13 mouse cellular contexts compared by ENCODE assay signal in the genomic region with DNA sequence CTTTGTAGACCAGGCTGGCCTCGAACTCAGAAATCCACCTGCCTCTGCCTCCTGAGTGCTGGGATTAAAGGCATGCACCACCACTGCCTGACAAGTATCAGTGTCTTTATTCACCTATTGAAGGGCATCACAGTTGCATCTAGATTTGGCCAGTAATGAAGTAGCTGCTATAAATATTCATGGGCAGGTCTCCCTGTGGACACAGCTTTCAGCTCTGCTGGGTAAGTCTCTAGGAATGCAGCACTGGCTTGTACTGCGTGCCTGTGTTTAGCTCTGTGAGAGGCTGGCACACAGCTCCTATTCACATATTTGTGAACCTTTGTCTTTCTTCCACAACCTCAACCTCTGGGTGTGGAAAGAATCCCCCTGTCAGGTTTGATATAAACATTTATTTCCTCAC. TPM values are rescaled to one million over a fixed set of nuclear protein-coding genes. Genes with fewer than 3 reads are reported as not detected.
A peak's percentile ranks its signal among the peaks of the same experiment; 100 is the strongest.
DNase-seq lines count a peak whose midpoint lies in the region; ATAC-seq lines count a peak whose summit lies in the region.
"Had no signal": no experiment of that assay in that cellular context is flagged by ENCODE, and none has a peak within 500 bp of the region (broad histone marks: within the 10 kb centered on the region; RNA-seq: fewer than 3 reads in every experiment).

No protein-coding gene starts in this region.

- peak; percentile 56; the same call in 1 of the 2 replicates for ATAC-seq in midbrain, embryonic 15.5 days (replicated peaks)
- peak; percentile 80 for ATAC-seq in heart, embryonic 14.5 days (ENCODE audit: insufficient number of reproducible peaks, insufficient read depth, low FRiP score, low read depth)
- ATAC-seq: hindbrain, embryonic 16.5 days; liver, postnatal 0 days had no signal

- peak overlapping the region; percentile 25; the same call in 1 of the 2 replicates for H3K27ac ChIP-seq in midbrain, embryonic 15.5 days
- no peak overlapping the region for H3K27ac ChIP-seq in midbrain, embryonic 10.5 days (replicated peaks)
- peak overlapping the region; percentile 67 to 84; a peak in 3 of 4 replicates for H3K27ac ChIP-seq in heart, embryonic 14.5 days (replicated peaks in 1 of 2; ENCODE audit: control insufficient read depth in 1 of 2, insufficient read depth in 1 of 2, low read depth in 2 of 2, low read length in 2 of 2)
- H3K27ac ChIP-seq: midbrain, embryonic 12.5 days had no signal

- peak; percentile 94 for DNase-seq in heart, adult 11 months
- DNase-seq in heart, postnatal 25 days (ENCODE audit: low spot score): no peak
- no peak for DNase-seq in midbrain, embryonic 10.5 days (ENCODE audit: low spot score)
- DNase-seq in skeletal muscle tissue, adult 2 months (ENCODE audit: low read depth, low spot score): peak; percentile 48
- DNase-seq in thymus, postnatal 36 days: no peak
- DNase-seq in testis, postnatal 10 days (ENCODE audit: low spot score): no peak
- DNase-seq: left cerebral cortex, postnatal 4 days; liver, postnatal 0 days had no signal

- H3K27me3 ChIP-seq in midbrain, embryonic 15.5 days (replicated peaks): no peaks in the 10 kb centered on the region
- no peaks in the 10 kb centered on the region for H3K27me3 ChIP-seq in midbrain, embryonic 10.5 days (ENCODE audit: low read depth, poor library complexity, severe bottlenecking)
- no peaks in the 10 kb centered on the region for H3K27me3 ChIP-seq in heart, embryonic 14.5 days (ENCODE audit: control insufficient read depth, insufficient read depth, low read length)
- H3K27me3 ChIP-seq: CH12.LX; midbrain, embryonic 12.5 days had no signal

- H3K4me1 ChIP-seq in midbrain, embryonic 15.5 days: no peaks in the 10 kb centered on the region
- peaks cover 10% of the 10 kb centered on the region for H3K4me1 ChIP-seq in midbrain, embryonic 10.5 days
- H3K4me1 ChIP-seq in heart, embryonic 14.5 days (ENCODE audit: control insufficient read depth in 2 of 2, insufficient read depth in 2 of 2, low read length in 2 of 2): peaks cover 10 to 38% of the 10 kb centered on the region in 2 experiments

- 50% methylated on average over 2 of the region's 2 CpGs for WGBS in midbrain, embryonic 15.5 days
- 81% methylated on average over 2 of the region's 2 CpGs for WGBS in midbrain, embryonic 10.5 days
- 39% methylated on average over 2 of the region's 2 CpGs for WGBS in heart, embryonic 14.5 days

- intact Hi-C loops in heart, postnatal 25 days (cut with DNase I): loop anchor here (2.0 to 5.0 kb wide), 2 partner anchors 38 to 100 kb away; no protein-coding TSS in a partner anchor

- H3K9ac ChIP-seq in midbrain, embryonic 15.5 days: no peak overlapping the region
- H3K9ac ChIP-seq in heart, embryonic 14.5 days (ENCODE audit: low read length): no peak overlapping the region
- H3K9ac ChIP-seq: liver, postnatal 0 days; midbrain, embryonic 12.5 days had no signal

- H3K9me3 ChIP-seq in midbrain, embryonic 15.5 days: no peaks in the 10 kb centered on the region
- no peaks in the 10 kb centered on the region for H3K9me3 ChIP-seq in midbrain, embryonic 10.5 days (replicated peaks)
- H3K9me3 ChIP-seq in heart, embryonic 14.5 days (ENCODE audit: control insufficient read depth, low read length): no peaks in the 10 kb centered on the region
- H3K9me3 ChIP-seq: midbrain, embryonic 12.5 days had no signal

- H3K4me2 ChIP-seq in midbrain, embryonic 15.5 days: no peak overlapping the region
- no peak overlapping the region for H3K4me2 ChIP-seq in heart, embryonic 14.5 days (ENCODE audit: low read length)
- H3K4me2 ChIP-seq: midbrain, embryonic 12.5 days had no signal

- H3K36me3 ChIP-seq in midbrain, embryonic 15.5 days (replicated peaks): no peaks in the 10 kb centered on the region
- no peaks in the 10 kb centered on the region for H3K36me3 ChIP-seq in midbrain, embryonic 10.5 days
- H3K36me3 ChIP-seq in heart, embryonic 14.5 days (ENCODE audit: control insufficient read depth, insufficient read depth, low read length): peaks cover 3% of the 10 kb centered on the region; the same call in 1 of the 2 replicates
- H3K36me3 ChIP-seq: midbrain, embryonic 12.5 days had no signal

- H3K4me3 ChIP-seq in midbrain, embryonic 15.5 days: no peak overlapping the region
- no peak overlapping the region for H3K4me3 ChIP-seq in midbrain, embryonic 10.5 days
- no peak overlapping the region for H3K4me3 ChIP-seq in heart, embryonic 14.5 days (ENCODE audit: control insufficient read depth in 1 of 2, insufficient read depth in 1 of 2, low read depth in 1 of 2, low read length in 2 of 2)
- H3K4me3 ChIP-seq: midbrain, embryonic 12.5 days had no signal

RNA-seq across cellular contexts. Expression of a gene that starts 46.6 kb away (rescaled TPM):
- total RNA-seq in heart, postnatal 25 days (2021): 10 to 100 TPM; 43.8 to 44.9 TPM
- 39.1 and 41.4 TPM in 2 replicates for polyA plus RNA-seq in midbrain, embryonic 15.5 days (2015; fragmentation: Nextera tagmentation; extraction: Ambion mirVana)
- 28.1 and 31.7 TPM in 2 replicates for polyA plus RNA-seq in midbrain, embryonic 10.5 days (2016; fragmentation: Nextera tagmentation; extraction: Ambion mirVana)
- polyA plus RNA-seq in heart, embryonic 14.5 days (2014; fragmentation: Nextera tagmentation; extraction: Ambion mirVana): 49.2 and 56.2 TPM in 2 replicates

Comparison
In these comparisons a context has a peak if more than half of its experiments do, and no peak if none do; other contexts are left out.
1. DNase-seq: peak in heart, adult 11 months (single experiment) and skeletal muscle tissue, adult 2 months (single experiment); none in heart, postnatal 25 days (single experiment), midbrain, embryonic 10.5 days (single experiment), thymus, postnatal 36 days (0 of 2) and testis, postnatal 10 days (single experiment).